Mouse (Mus musculus) liver, embryonic 12.5 days (tissue): Measurements from ENCODE around the gene Gast. TPM values are rescaled to one million over a fixed set of nuclear protein-coding genes. Genes with fewer than 3 reads are reported as not detected.

Experiments
- polyA plus RNA-seq: library from polyadenylated mRNA; unstranded; fragments of >200 nt; fragmentation: Nextera tagmentation; extraction: Ambion mirVana; gene quantifications from 2 replicates; pipeline ENCODE4 v1.2.1, GENCODE M21; 2016

The Gast gene
- polyA plus RNA-seq, 1 experiment from 2014 or later: not detected

Other genes with a start within 250 kb of the Gast start
- not detected in 2 replicates for gene Krt32, start 246.2 kb upstream of the Gast start, polyA plus RNA-seq
- not detected in 2 replicates for gene Krt35, start 238.2 kb upstream of the Gast start, polyA plus RNA-seq
- gene Krt36, start 228.8 kb upstream of the Gast start, polyA plus RNA-seq: not detected in 2 replicates
- not detected in 2 replicates for gene Krt13, start 212.8 kb upstream of the Gast start, polyA plus RNA-seq
- gene Krt15, start 198.5 kb upstream of the Gast start, polyA plus RNA-seq: 0.28 and 0.36 TPM in 2 replicates
- 4.0 and 6.7 TPM in 2 replicates for gene Krt19, start 185.7 kb upstream of the Gast start, polyA plus RNA-seq
- gene Krt9, start 141.2 kb upstream of the Gast start, polyA plus RNA-seq: not detected in 2 replicates
- gene Krt14, start 126.9 kb upstream of the Gast start, polyA plus RNA-seq: 1.1 and 1.7 TPM in 2 replicates
- gene Krt16, start 85.5 kb upstream of the Gast start, polyA plus RNA-seq: not detected in 2 replicates
- 0.27 and 0.30 TPM in 2 replicates for gene Krt17, start 73.4 kb upstream of the Gast start, polyA plus RNA-seq
- not detected in 2 replicates for gene Krt42, start 64.5 kb upstream of the Gast start, polyA plus RNA-seq
- gene Eif1, start 14.5 kb upstream of the Gast start, polyA plus RNA-seq: 1,823 and 1,858 TPM in 2 replicates
- gene Hap1, start 21.7 kb downstream of the Gast start, polyA plus RNA-seq: 0.43 and 0.47 TPM in 2 replicates
- 23.9 and 24.3 TPM in 2 replicates for gene Jup, start 63.4 kb downstream of the Gast start, polyA plus RNA-seq
- 11.0 and 11.2 TPM in 2 replicates for gene P3h4, start 80.4 kb downstream of the Gast start, polyA plus RNA-seq
- 20.1 and 23.8 TPM in 2 replicates for gene Fkbp10, start 81.3 kb downstream of the Gast start, polyA plus RNA-seq
- gene Nt5c3b, start 107.4 kb downstream of the Gast start, polyA plus RNA-seq: 38.3 and 38.6 TPM in 2 replicates
- gene Klhl10, start 107.5 kb downstream of the Gast start, polyA plus RNA-seq: 0.12 and 0.32 TPM in 2 replicates
- gene Klhl11, start 138.3 kb downstream of the Gast start, polyA plus RNA-seq: 3.6 and 4.8 TPM in 2 replicates
- gene Acly, start 193.6 kb downstream of the Gast start, polyA plus RNA-seq: 135 and 136 TPM in 2 replicates
- 0.10 and 0.14 TPM in 2 replicates for gene Ttc25, start 211.2 kb downstream of the Gast start, polyA plus RNA-seq
- gene Cnp, start 240.5 kb downstream of the Gast start, polyA plus RNA-seq: 12.9 and 15.1 TPM in 2 replicates